Mouse (Mus musculus) neutrophil, adult 83 days (primary cell): ENCODE results near the gene Trcg1. TPM values are rescaled to one million over a fixed set of nuclear protein-coding genes. Genes with fewer than 3 reads are reported as not detected.

Experiments used
- total RNA-seq, 2 experiments: library from RNA; stranded (reverse); gene quantifications; one replicate each; pipeline ENCODE4 v1.2.4; 2023

Trcg1 gene
- not detected for total RNA-seq

GRCm38 (mm10) chr9:57236256-57236655, at the start of gene Trcg1:
Gene Trcg1 (plus strand): TSS chr9:57236556.

GRCm38 (mm10) chr9:57261913-57262794, 25.8 kb downstream of the Trcg1 start, which contains the start of gene 1700017B05Rik:
Gene 1700017B05Rik (minus strand): TSS chr9:57262612.

Other genes starting within 250 kb of the Trcg1 start
- 10 to 100 TPM; 17.1 to 17.8 TPM for gene Ptpn9, start 241.6 kb upstream of the Trcg1 start, total RNA-seq
- gene Sin3a, start 164.5 kb upstream of the Trcg1 start, total RNA-seq = 10 to 100 TPM; 77.0 to 90.0 TPM
- 10 to 100 TPM; 66.3 to 67.8 TPM for gene Man2c1, start 105.9 kb upstream of the Trcg1 start, total RNA-seq
- 1 to 10 TPM; 3.2 to 3.6 TPM for gene Neil1, start 88.3 kb upstream of the Trcg1 start, total RNA-seq
- gene Commd4, start 78.2 kb upstream of the Trcg1 start, total RNA-seq = 10 to 100 TPM; 49.3 to 66.0 TPM
- gene 1700017B05Rik, start 26.1 kb downstream of the Trcg1 start, total RNA-seq = 10 to 100 TPM; 40.8 to 43.5 TPM
- 10 to 100 TPM; 27.3 to 27.8 TPM for gene Ppcdc, start 203.6 kb downstream of the Trcg1 start, total RNA-seq
- gene Scamp5, start 231.5 kb downstream of the Trcg1 start, total RNA-seq = under 1 TPM; 0.11 to 0.57 TPM